Mouse (Mus musculus) forebrain, embryonic 13.5 days (tissue): ENCODE measurements around the gene Tubb2b. TPM values are rescaled to one million over a fixed set of nuclear protein-coding genes. Genes with fewer than 3 reads are reported as not detected.

Source experiments
- ATAC-seq: fragments of 200-750 bp; cut with Nextera tagmentation; 2 replicates; pipeline ENCODE4 v1.8.0; 2017
- H3K27ac ChIP-seq: fragments of 300-500 bp; sonication (generic); 2 replicates; pipeline ENCODE4 v1.5.1; 2015; ENCODE audit warnings: inconsistent platforms, mild to moderate bottlenecking, moderate library complexity
- H3K27me3 ChIP-seq: fragments of 300-500 bp; sonication (generic); 2 replicates; pipeline ENCODE4 v1.6.1; 2015; ENCODE audit warnings: mild to moderate bottlenecking, inconsistent platforms
- H3K36me3 ChIP-seq: fragments of 300-500 bp; sonication (generic); 2 replicates; pipeline ENCODE4 v1.6.1; 2015; ENCODE audit warnings: mild to moderate bottlenecking, inconsistent platforms; ENCODE audit not compliant: poor library complexity, severe bottlenecking
- H3K4me1 ChIP-seq: fragments of 300-500 bp; sonication (generic); 2 replicates; pipeline ENCODE4 v1.6.1; 2015; ENCODE audit warnings: inconsistent platforms
- H3K4me2 ChIP-seq: fragments of 300-500 bp; sonication (generic); 2 replicates; pipeline ENCODE4 v1.6.1; 2015; ENCODE audit warnings: inconsistent platforms, mild to moderate bottlenecking, moderate library complexity
- H3K4me3 ChIP-seq: fragments of 300-500 bp; sonication (generic); 2 replicates; pipeline ENCODE4 v1.5.1; 2015; ENCODE audit warnings: mild to moderate bottlenecking, inconsistent platforms
- H3K9ac ChIP-seq: fragments of 300-500 bp; sonication (generic); 2 replicates; pipeline ENCODE4 v1.6.1; 2015; ENCODE audit warnings: mild to moderate bottlenecking, inconsistent platforms
- H3K9me3 ChIP-seq: fragments of 300-500 bp; sonication (generic); replicated peaks from 2 replicates; pipeline ENCODE4 v1.6.1; 2016; ENCODE audit warnings: inconsistent platforms
- WGBS: fragments of 180-500 bp; shearing (Covaris S2); methylation state at CpG from one replicate; pipeline ENCODE4 v1.1.7; 2015; 5-methylcytosine and 5-hydroxymethylcytosine counted together
- polyA plus RNA-seq: library from polyadenylated mRNA; unstranded; fragments of >200 nt; fragmentation: Nextera tagmentation; extraction: Ambion mirVana; gene quantifications from 2 replicates; pipeline ENCODE4 v1.2.1, GENCODE M21; 2015

Tubb2b gene
- polyA plus RNA-seq, 1 experiment from 2014 or later: 559 TPM

DNA sequence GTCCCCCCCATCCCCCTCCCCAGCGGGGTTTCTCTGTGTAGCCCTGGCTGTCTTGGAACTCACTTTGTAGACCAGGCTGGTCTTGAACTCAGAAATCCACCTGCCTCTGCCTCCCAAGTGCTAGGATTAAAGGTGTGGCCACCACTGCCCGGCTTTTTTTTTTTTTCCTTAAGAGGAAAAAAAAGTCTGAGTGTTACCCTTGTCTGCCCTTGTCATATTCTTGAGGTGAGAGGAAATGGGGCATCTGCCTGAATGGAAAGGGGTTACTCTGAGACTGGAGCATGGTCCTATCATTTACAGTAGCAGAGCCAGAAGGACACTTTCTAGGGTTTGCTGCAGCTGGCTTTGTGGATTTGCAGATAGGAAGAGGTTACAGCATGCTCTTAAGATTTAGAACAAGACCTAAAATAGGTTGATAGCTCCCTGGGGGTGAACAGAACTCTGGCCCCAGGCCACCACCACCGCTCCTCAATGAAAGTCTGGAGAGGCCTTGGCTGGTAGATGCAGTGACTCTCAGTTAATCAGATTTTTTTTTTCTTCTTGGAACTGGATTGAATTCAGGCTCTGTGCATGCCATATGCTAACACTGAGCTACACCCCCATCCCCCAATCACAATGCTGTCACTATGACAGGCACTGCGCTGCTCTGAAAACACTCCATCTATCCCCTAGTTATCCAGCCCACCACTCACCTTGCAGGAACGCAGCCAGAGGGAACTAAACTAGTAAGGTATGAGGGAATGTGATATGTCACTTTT lies 23.2 kb upstream of the Tubb2b start:
- H3K27ac ChIP-seq: peak overlapping the region; percentile 78
- peak overlapping the region; percentile 49 for H3K4me2 ChIP-seq
- 0 out of 2 replicates have a peak overlapping the region, but pooled peaks have one; percentile 3 for H3K9ac ChIP-seq
- no peaks in the 10 kb centered on the region for H3K27me3 ChIP-seq
- H3K4me1 ChIP-seq: peaks cover 63% of the 10 kb centered on the region
- H3K36me3 ChIP-seq: no peaks in the 10 kb centered on the region
- H3K4me3 ChIP-seq: no peak overlapping the region
- H3K9me3 ChIP-seq: no peaks in the 10 kb centered on the region
- WGBS: 74% methylated on average over 4 of the region's 5 CpGs
- peak; percentile 57 for ATAC-seq

DNA sequence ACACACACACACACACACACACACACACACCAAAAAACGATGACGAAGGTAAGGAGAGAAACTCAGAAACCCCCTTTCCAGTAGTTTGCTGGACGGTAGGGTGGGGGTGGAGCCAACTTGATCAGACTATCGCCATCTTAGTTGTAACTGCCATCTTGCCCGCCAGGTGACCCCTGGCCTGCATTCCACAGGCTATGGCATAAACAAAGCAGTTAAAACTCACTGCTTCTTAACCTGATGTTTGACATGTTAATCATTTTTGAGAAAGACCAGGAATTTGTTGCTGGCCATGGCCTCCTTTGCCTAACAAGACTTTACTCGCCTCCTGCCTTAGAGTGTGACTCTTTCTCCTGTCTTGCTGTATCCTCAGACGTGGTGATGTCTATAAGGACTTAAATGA lies 22.4 kb upstream of the Tubb2b start:
- H3K4me3 ChIP-seq: no peak overlapping the region
- H3K9ac ChIP-seq: no peak overlapping the region
- no peaks in the 10 kb centered on the region for H3K27me3 ChIP-seq
- 0 out of 2 replicates have a peak overlapping the region, but pooled peaks have one; percentile 25 for H3K27ac ChIP-seq
- WGBS: 79% methylated on average over 7 of the region's 7 CpGs
- H3K4me2 ChIP-seq: no peak overlapping the region
- ATAC-seq: no peak
- peaks cover 70% of the 10 kb centered on the region for H3K4me1 ChIP-seq
- no peaks in the 10 kb centered on the region for H3K36me3 ChIP-seq
- no peaks in the 10 kb centered on the region for H3K9me3 ChIP-seq

DNA sequence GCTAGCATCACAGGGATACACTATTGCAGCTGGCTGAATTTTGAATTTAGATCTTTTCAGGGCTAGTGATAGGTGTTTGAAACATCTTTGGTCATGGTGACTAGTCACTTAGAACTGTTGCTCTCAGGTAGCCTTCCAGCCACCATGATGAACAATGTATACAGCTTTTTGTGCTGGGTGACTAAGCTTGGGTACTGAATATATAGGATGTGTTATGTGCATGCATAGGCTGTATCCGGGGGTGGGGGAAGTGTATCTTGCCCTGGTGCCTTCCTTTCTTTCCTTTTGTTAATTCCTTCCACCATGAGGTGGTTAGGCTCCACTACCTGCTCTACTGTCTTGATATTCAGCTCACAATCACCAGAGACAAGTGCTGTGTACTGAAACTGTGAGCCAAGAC lies 21.2 kb upstream of the Tubb2b start:
- 89% methylated on average over 1 of the region's 1 CpGs for WGBS
- Histone ChIP-seq H3K4me3 (no peak overlapping the region), H3K4me1 (peaks cover 68% of the 10 kb centered on the region), H3K27ac (peak overlapping the region; percentile 98), H3K36me3 (no peaks in the 10 kb centered on the region), H3K9me3 (no peaks in the 10 kb centered on the region), H3K9ac (no peak overlapping the region), H3K4me2 (no peak overlapping the region), H3K27me3 (no peaks in the 10 kb centered on the region)
- no peak for ATAC-seq

DNA sequence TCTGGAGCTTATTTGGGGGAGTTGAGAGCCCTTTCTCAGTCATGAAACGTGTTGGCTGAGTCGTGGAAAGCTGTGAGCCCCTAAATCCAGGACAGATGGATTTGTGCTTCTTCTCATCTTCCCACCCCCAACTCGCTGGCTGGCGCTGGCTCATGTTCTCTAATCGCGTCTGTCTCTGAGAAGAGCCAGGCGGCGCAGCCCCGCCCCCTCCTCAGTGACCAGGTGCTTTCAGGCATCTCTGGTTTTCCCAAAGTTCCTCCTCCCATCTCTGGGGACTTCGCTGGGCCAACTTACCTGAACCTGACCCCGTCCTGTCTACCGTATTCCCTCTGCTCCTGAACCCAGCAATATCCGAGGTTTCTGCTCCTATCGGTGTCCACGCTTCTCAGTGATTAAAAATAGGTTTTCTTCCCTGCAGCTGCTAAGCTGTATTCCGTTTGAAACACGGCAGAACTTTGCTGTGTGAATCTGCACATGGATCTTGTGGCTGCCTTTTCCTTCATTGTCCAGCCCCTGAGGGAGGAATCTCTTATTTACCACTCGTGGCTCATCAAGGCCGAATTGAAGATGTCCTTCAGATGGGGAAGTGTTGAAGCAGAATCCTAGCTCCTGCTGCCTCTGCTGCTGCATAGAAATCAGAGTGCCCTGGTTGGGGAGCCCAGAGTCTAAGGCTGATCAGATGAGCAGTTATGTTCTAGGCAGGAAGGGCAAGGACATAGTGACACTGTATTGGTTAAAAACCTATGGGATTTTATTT lies 20.2 kb upstream of the Tubb2b start:
- Histone ChIP-seq H3K36me3 (no peaks in the 10 kb centered on the region), H3K9me3 (no peaks in the 10 kb centered on the region), H3K27ac (peak overlapping the region; percentile 98), H3K27me3 (no peaks in the 10 kb centered on the region), H3K4me3 (peak overlapping the region; percentile 23), H3K4me2 (peak overlapping the region; percentile 61), H3K4me1 (peaks cover 64% of the 10 kb centered on the region), H3K9ac (peak overlapping the region; percentile 74)
- ATAC-seq: no peak
- 9% methylated on average over 19 of the region's 19 CpGs for WGBS

DNA sequence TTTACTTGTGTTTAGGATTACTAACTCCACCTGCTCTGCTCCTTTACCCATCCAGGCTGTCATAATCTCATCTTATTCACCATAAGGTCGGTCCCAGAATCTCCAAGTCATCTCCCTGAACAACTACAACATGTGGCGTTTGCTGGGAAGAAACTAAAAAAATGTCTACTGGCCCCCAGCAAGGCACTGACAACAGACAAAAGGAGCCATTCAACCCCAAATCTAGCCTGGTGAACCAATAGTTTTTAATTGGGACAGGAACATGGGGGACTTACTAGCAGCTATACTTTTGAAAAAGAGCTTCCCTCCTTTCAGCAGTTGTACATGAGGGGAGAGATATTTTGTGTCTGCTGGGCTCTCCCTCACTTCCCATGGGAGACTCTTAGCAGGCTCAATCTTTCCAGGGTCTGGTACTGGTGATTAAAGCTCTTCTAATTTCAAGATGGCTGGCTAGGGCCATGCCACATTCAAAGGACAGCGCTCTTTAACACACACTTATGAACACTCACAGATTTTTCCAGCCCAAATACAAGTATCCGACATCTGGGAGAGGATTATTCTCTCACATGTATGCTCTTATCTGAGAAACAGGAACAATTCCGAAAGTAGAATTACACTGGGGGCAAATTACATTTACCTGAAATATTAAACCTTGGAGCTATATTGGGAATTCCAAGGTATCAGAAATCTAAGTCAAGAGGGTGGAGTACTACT lies 19.4 kb upstream of the Tubb2b start:
- peak overlapping the region; percentile 74 for H3K9ac ChIP-seq
- peak overlapping the region; percentile 98 for H3K27ac ChIP-seq
- 42% methylated on average over 5 of the region's 5 CpGs for WGBS
- peak overlapping the region; percentile 36 for H3K4me3 ChIP-seq
- H3K4me1 ChIP-seq: peaks cover 62% of the 10 kb centered on the region
- H3K9me3 ChIP-seq: no peaks in the 10 kb centered on the region
- no peaks in the 10 kb centered on the region for H3K27me3 ChIP-seq
- peak overlapping the region; percentile 61 for H3K4me2 ChIP-seq
- no peaks in the 10 kb centered on the region for H3K36me3 ChIP-seq
- ATAC-seq: no peak

DNA sequence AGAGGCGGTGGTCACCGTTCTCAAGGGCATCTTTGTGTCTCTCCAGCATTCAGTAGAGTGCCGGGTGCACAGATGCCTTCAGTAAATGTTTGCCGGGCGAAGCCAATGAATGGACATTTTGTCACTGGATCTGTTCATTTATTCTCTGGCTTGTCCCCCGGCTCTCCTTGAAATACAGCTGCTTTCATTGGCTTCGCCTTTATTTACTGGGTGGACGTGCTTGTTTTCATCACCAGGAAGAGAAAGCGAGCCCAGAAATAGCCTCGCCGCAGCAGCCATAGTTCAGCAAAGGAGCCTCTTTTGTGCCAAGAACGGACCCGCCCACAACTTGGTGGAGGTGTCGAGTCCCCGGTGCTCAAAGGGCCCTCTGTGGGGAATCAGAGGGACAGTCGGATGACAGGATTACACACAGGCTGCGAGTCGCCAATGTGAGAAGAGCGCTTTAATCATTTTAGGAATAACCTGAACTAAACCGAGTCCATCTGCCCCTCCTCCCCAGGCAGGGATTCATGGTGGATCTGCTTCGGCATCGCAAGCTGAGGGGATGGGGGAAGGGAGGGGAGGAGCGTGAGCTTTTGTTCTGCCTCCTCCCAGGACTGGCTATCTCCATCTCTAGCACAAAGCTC lies 18.6 kb upstream of the Tubb2b start:
- no peaks in the 10 kb centered on the region for H3K36me3 ChIP-seq
- peak overlapping the region; percentile 36 for H3K4me3 ChIP-seq
- peak overlapping the region; percentile 98 for H3K27ac ChIP-seq
- peak overlapping the region; percentile 61 for H3K4me2 ChIP-seq
- peak; percentile 86 for ATAC-seq
- H3K9ac ChIP-seq: peak overlapping the region; percentile 74
- no peaks in the 10 kb centered on the region for H3K9me3 ChIP-seq
- H3K4me1 ChIP-seq: peaks cover 55% of the 10 kb centered on the region
- no peaks in the 10 kb centered on the region for H3K27me3 ChIP-seq
- WGBS: under 1% methylated on average over 23 of the region's 23 CpGs

DNA sequence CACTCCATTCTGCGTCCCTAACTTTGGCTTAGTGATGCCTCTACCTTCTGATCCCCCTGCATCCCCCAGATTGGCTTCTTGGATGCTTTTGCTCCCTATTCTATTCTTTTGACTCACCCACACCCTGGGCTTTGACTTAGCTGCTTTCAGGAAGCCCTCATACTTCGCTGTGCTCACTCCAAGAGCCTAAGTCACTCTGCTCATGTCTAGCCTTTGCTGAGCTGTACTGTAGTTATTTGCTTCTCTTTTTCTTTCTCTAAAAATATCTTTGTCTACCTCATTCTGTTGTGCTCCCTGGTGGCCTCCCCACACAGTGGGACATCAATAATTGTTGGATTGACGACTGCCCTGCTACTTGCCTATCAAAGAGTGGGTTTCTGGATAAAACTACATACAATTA lies 17.9 kb upstream of the Tubb2b start:
- 24% methylated on average over 3 of the region's 3 CpGs for WGBS
- Histone ChIP-seq H3K4me1 (peaks cover 48% of the 10 kb centered on the region), H3K9ac (peak overlapping the region; percentile 74), H3K36me3 (no peaks in the 10 kb centered on the region), H3K4me3 (peak overlapping the region; percentile 36), H3K27me3 (no peaks in the 10 kb centered on the region), H3K27ac (peak overlapping the region; percentile 98), H3K4me2 (peak overlapping the region; percentile 61), H3K9me3 (no peaks in the 10 kb centered on the region)
- no peak; the same call in 1 of the 2 replicates for ATAC-seq

DNA sequence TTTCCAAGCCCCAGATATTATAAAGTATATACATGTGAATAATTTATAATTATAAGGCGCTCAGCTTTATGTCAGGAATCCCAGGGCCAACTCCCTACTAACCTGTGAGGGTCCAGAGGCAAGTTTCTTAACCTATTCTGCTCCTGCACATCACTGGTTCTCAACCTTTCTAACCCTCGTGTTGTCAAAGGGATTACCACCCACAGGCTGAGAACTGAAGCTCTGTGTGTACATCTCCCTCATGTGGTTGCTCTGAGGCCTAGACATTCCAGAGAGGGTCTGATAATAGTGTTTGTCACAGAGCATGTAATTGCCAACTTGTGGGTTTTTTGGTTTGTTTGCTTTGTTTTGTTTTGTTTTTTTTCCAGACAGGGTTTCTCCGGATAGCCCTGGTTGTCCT lies 16.6 kb upstream of the Tubb2b start:
- H3K9ac ChIP-seq: no peak overlapping the region

DNA sequence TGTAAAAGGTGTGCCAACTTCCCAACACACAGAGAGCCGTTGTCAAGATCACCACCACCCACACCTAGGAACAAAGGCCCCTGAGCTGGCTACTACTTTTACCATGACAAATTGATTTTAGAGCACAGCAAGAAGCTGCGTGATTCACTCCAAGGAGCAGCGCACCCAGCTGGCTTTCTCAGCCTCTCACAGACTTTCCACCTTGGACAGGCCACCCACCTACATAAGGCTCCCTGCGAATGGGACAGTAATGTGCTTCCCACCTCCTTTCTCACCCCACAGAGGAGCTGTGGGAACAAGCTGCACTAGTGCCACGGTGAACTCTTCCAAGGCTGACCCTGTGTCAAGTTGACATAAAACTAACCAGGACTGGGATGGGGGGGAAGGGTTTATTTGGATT lies 13.1 kb upstream of the Tubb2b start:
- WGBS: 83% methylated on average over 5 of the region's 5 CpGs
- Histone ChIP-seq H3K9me3 (no peaks in the 10 kb centered on the region), H3K4me2 (no peak overlapping the region), H3K27ac (no peak overlapping the region), H3K9ac (no peak overlapping the region), H3K4me3 (no peak overlapping the region), H3K27me3 (no peaks in the 10 kb centered on the region), H3K4me1 (peaks cover 16% of the 10 kb centered on the region), H3K36me3 (no peaks in the 10 kb centered on the region)
- ATAC-seq: no peak

More for the DNA sequence above, 16.6 kb upstream of the Tubb2b start:
- Histone ChIP-seq H3K27ac (peak overlapping the region; percentile 98), H3K9me3 (no peaks in the 10 kb centered on the region), H3K4me2 (no peak overlapping the region), H3K4me1 (peaks cover 40% of the 10 kb centered on the region), H3K36me3 (no peaks in the 10 kb centered on the region), H3K27me3 (no peaks in the 10 kb centered on the region), H3K4me3 (no peak overlapping the region)
- no peak for ATAC-seq
- 60% methylated on average over 3 of the region's 3 CpGs for WGBS

DNA sequence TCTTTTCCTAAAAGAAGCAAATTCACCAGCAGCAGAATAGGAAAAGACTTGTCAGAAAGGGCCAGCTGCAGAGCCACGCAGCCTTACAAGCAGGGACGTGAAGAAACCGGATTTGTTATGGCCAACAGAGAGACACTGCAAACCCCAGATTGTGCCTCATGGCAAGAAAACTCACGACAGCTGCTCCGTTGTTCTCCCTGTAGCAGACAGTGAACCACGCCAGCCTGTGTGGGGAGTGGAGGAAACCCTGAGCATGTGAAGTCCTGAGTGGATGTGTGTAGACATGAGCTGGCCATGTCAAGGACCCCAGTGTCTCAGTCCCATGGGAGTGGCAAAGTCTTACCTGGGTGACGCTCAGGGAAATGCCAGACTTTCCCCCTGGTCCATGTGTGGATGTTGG lies 6.3 kb upstream of the Tubb2b start:
- WGBS: 47% methylated on average over 7 of the region's 7 CpGs
- Histone ChIP-seq H3K27ac (peak overlapping the region; percentile 100), H3K4me3 (no peak overlapping the region), H3K36me3 (no peaks in the 10 kb centered on the region), H3K9me3 (no peaks in the 10 kb centered on the region), H3K27me3 (no peaks in the 10 kb centered on the region), H3K4me2 (no peak overlapping the region), H3K9ac (no peak overlapping the region), H3K4me1 (peaks cover 48% of the 10 kb centered on the region)
- ATAC-seq: peak; percentile 48

DNA sequence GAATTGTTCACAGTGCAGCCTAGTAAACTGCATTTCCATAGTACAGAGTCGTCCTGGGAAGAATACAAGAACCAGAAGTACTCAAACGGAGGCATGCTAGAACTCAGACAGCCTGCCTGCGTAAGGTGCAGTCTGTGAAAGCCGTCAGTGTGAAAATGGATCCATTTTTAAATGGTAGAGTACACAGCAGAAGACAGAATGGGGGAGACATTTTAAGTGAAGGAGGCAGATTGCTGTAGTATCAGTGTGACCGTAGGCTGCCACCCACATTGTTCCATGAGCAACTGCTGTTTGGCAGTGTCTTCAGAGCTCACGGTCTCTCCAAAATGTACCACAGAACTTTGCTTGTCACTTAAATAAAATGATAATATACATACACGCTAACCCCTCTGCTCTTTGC lies 4.0 kb upstream of the Tubb2b start:
- peak overlapping the region; percentile 100 for H3K27ac ChIP-seq
- H3K4me1 ChIP-seq: peaks cover 52% of the 10 kb centered on the region
- peak overlapping the region; percentile 10; the same call in 1 of the 2 replicates for H3K4me3 ChIP-seq
- WGBS: 17% methylated on average over 7 of the region's 7 CpGs
- H3K9ac ChIP-seq: peak overlapping the region; percentile 99
- peak overlapping the region; percentile 83 for H3K4me2 ChIP-seq
- no peaks in the 10 kb centered on the region for H3K9me3 ChIP-seq
- H3K36me3 ChIP-seq: no peaks in the 10 kb centered on the region
- H3K27me3 ChIP-seq: no peaks in the 10 kb centered on the region
- no peak for ATAC-seq
